Mouse (Mus musculus): ENCODE measurements around the gene Nav2. TPM values are rescaled to one million over a fixed set of nuclear protein-coding genes. Genes with fewer than 3 reads are reported as not detected.
A peak's percentile ranks its signal among the peaks of the same experiment; 100 is the strongest.

Gene Nav2
- polyA plus RNA-seq, 1 experiment from 2014 or later, result 22.4 TPM

- Histone ChIP-seq H3K27me3 (replicated peaks; ENCODE audit: insufficient read depth, low read length) (no peaks in the 10 kb centered on the region), H3K36me3 (ENCODE audit: insufficient read depth, low read length) (0 out of 2 replicates have a peak, but pooled peaks cover 3% of the 10 kb centered on the region), H3K4me1 (ENCODE audit: insufficient read depth, low read depth, low read length) (no peaks in the 10 kb centered on the region), H3K9ac (replicated peaks; ENCODE audit: low read depth) (no peak overlapping the region), H3K27ac (ENCODE audit: low read length) (no peak overlapping the region; the same call in 1 of the 2 replicates), H3K9me3 (ENCODE audit: low read length) (no peaks in the 10 kb centered on the region), H3K4me3 (ENCODE audit: low read depth, low read length) (no peak overlapping the region), H3K4me2 (replicated peaks; ENCODE audit: low read depth, low read length) (no peak overlapping the region)
- DNase-seq (ENCODE audit: low spot score) (no peak), ATAC-seq (no peak)
- no peak for TF ChIP-seq EP300 (IDR thresholded peaks at IDR 0.05)
- no peak for TF ChIP-seq CTCF (IDR thresholded peaks at IDR 0.05)
- 75% methylated on average over 5 of the region's 5 CpGs for WGBS
Measured at GRCm38 (mm10) chr7:49410188-49410587, 501.7 kb downstream of the Nav2 start.

GRCm38 (mm10) chr7:49410892-49411291 is 502.4 kb downstream of the Nav2 start:
- Histone ChIP-seq H3K4me2 (replicated peaks; ENCODE audit: low read depth, low read length) (no peak overlapping the region), H3K9ac (replicated peaks; ENCODE audit: low read depth) (no peak overlapping the region), H3K4me3 (ENCODE audit: low read depth, low read length) (no peak overlapping the region), H3K27ac (ENCODE audit: low read length) (peak overlapping the region; percentile 51; the same call in 1 of the 2 replicates), H3K36me3 (ENCODE audit: insufficient read depth, low read length) (0 out of 2 replicates have a peak, but pooled peaks cover 3% of the 10 kb centered on the region), H3K27me3 (replicated peaks; ENCODE audit: insufficient read depth, low read length) (no peaks in the 10 kb centered on the region), H3K9me3 (ENCODE audit: low read length) (no peaks in the 10 kb centered on the region), H3K4me1 (ENCODE audit: insufficient read depth, low read depth, low read length) (no peaks in the 10 kb centered on the region)
- ATAC-seq (no peak), DNase-seq (ENCODE audit: low spot score) (no peak)
- no peak for TF ChIP-seq EP300 (IDR thresholded peaks at IDR 0.05)
- no peak; the same call in 1 of the 2 replicates for TF ChIP-seq CTCF (IDR thresholded peaks at IDR 0.05)
- WGBS, result 83% methylated on average over 4 of the region's 4 CpGs

GRCm38 (mm10) chr7:49411803-49412202 is 503.3 kb downstream of the Nav2 start:
- Histone ChIP-seq H3K27me3 (replicated peaks; ENCODE audit: insufficient read depth, low read length) (no peaks in the 10 kb centered on the region), H3K4me2 (replicated peaks; ENCODE audit: low read depth, low read length) (no peak overlapping the region), H3K27ac (ENCODE audit: low read length) (peak overlapping the region; percentile 51), H3K4me1 (ENCODE audit: insufficient read depth, low read depth, low read length) (no peaks in the 10 kb centered on the region), H3K36me3 (ENCODE audit: insufficient read depth, low read length) (0 out of 2 replicates have a peak, but pooled peaks cover 3% of the 10 kb centered on the region), H3K9ac (replicated peaks; ENCODE audit: low read depth) (no peak overlapping the region), H3K4me3 (ENCODE audit: low read depth, low read length) (no peak overlapping the region), H3K9me3 (ENCODE audit: low read length) (no peaks in the 10 kb centered on the region)
- WGBS, result 64% methylated on average over 9 of the region's 9 CpGs
- TF ChIP-seq EP300 (IDR thresholded peaks at IDR 0.05) (peak; percentile 73), CTCF (IDR thresholded peaks at IDR 0.05) (no peak)
- peak; percentile 93 for ATAC-seq
- peak; percentile 77 for DNase-seq (ENCODE audit: low spot score)

DNA sequence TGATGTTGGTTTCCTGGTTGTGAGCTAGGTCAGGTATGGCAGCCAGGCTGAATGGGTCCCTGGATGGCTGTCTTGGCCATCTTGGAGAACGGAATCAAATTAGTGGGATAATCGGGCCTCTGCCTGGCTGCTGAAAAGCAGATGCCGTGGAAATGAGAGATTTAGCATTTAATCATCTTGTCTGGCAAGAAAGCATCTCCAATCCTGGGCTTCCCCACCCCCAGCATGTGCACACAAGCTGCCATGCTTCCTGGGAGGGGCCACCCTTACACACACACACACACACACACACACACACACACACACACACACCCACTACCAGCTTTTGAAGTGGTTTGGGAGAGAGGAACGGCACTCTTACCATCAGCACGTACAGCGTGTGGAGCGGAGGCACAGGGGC is 506.6 kb downstream of the Nav2 start:
- Histone ChIP-seq H3K27me3 (replicated peaks; ENCODE audit: insufficient read depth, low read length) (no peaks in the 10 kb centered on the region), H3K36me3 (ENCODE audit: insufficient read depth, low read length) (no peaks in the 10 kb centered on the region), H3K9ac (replicated peaks; ENCODE audit: low read depth) (no peak overlapping the region), H3K4me3 (ENCODE audit: low read depth, low read length) (no peak overlapping the region), H3K27ac (ENCODE audit: low read length) (no peak overlapping the region), H3K4me1 (ENCODE audit: insufficient read depth, low read depth, low read length) (no peaks in the 10 kb centered on the region), H3K9me3 (ENCODE audit: low read length) (no peaks in the 10 kb centered on the region), H3K4me2 (replicated peaks; ENCODE audit: low read depth, low read length) (no peak overlapping the region)
- ATAC-seq (no peak), DNase-seq (ENCODE audit: low spot score) (no peak)
- no peak for TF ChIP-seq EP300 (IDR thresholded peaks at IDR 0.05)
- TF ChIP-seq CTCF (IDR thresholded peaks at IDR 0.05), result no peak
- WGBS, result 67% methylated on average over 7 of the region's 7 CpGs

DNA sequence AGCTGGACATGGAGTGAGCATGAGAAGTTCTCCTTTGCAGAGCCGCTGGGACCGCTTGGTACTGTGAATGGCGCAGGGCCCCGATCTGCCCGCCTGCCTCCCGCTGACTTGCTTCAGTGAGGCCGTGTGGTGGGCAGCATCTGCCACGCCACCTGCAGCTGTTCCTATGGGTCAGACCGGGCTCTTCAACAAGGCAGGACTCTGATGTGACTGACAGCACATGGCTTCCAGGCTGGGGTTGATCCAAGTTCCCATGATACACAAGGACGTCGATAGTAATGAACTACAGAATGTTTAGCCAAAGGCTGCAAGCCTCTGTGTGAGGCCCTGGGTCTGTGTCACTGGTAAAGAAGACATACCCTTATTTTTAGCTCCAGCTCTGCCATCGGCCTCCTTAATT is 507.2 kb downstream of the Nav2 start:
- Histone ChIP-seq H3K4me2 (replicated peaks; ENCODE audit: low read depth, low read length) (no peak overlapping the region), H3K9me3 (ENCODE audit: low read length) (no peaks in the 10 kb centered on the region), H3K9ac (replicated peaks; ENCODE audit: low read depth) (no peak overlapping the region), H3K4me3 (ENCODE audit: low read depth, low read length) (no peak overlapping the region), H3K27ac (ENCODE audit: low read length) (no peak overlapping the region), H3K27me3 (replicated peaks; ENCODE audit: insufficient read depth, low read length) (no peaks in the 10 kb centered on the region), H3K4me1 (ENCODE audit: insufficient read depth, low read depth, low read length) (no peaks in the 10 kb centered on the region), H3K36me3 (ENCODE audit: insufficient read depth, low read length) (no peaks in the 10 kb centered on the region)
- no peak for ATAC-seq
- no peak for TF ChIP-seq CTCF (IDR thresholded peaks at IDR 0.05)
- TF ChIP-seq EP300 (IDR thresholded peaks at IDR 0.05), result no peak
- no peak for DNase-seq (ENCODE audit: low spot score)
- WGBS, result 86% methylated on average over 12 of the region's 12 CpGs

- Histone ChIP-seq H3K9ac (replicated peaks; ENCODE audit: low read depth) (no peak overlapping the region), H3K36me3 (ENCODE audit: insufficient read depth, low read length) (no peaks in the 10 kb centered on the region), H3K4me3 (ENCODE audit: low read depth, low read length) (no peak overlapping the region), H3K9me3 (ENCODE audit: low read length) (no peaks in the 10 kb centered on the region), H3K4me2 (replicated peaks; ENCODE audit: low read depth, low read length) (no peak overlapping the region), H3K4me1 (ENCODE audit: insufficient read depth, low read depth, low read length) (no peaks in the 10 kb centered on the region), H3K27ac (ENCODE audit: low read length) (no peak overlapping the region), H3K27me3 (replicated peaks; ENCODE audit: insufficient read depth, low read length) (no peaks in the 10 kb centered on the region)
- 85% methylated on average over 13 of the region's 13 CpGs for WGBS
- TF ChIP-seq CTCF (IDR thresholded peaks at IDR 0.05) (no peak), EP300 (IDR thresholded peaks at IDR 0.05) (no peak)
- ATAC-seq (no peak), DNase-seq (ENCODE audit: low spot score) (no peak)
Measured at GRCm38 (mm10) chr7:49418841-49419240, 510.3 kb downstream of the Nav2 start.

Measured in lung, postnatal 0 days (tissue).